Mouse (Mus musculus) liver, postnatal 0 days (tissue): ENCODE data around the gene Rfx4. TPM values are rescaled to one million over a fixed set of nuclear protein-coding genes. Genes with fewer than 3 reads are reported as not detected.

Experiments
- ATAC-seq: fragments of 200-750 bp; cut with Nextera tagmentation; 2 replicates; pipeline ENCODE4 v1.8.0; 2017; ENCODE audit warnings: mild to moderate bottlenecking, moderate library complexity
- DNase-seq: peaks from one replicate; pipeline ENCODE4 v3.0.0-alpha.2; 2016
- H3K27ac ChIP-seq: fragments of 300-500 bp; sonication (generic); 2 replicates; pipeline ENCODE4 v1.5.1; 2014; ENCODE audit warnings: antibody characterized with exemption, moderate library complexity, mild to moderate bottlenecking, low read depth
- H3K27me3 ChIP-seq: fragments of 300-500 bp; sonication (generic); 2 replicates; pipeline ENCODE4 v1.6.1; 2014; ENCODE audit warnings: low read length, control low read depth, mixed read lengths; ENCODE audit not compliant: insufficient read depth
- H3K36me3 ChIP-seq: fragments of 300-500 bp; sonication (generic); replicated peaks from 2 replicates; pipeline ENCODE4 v1.6.1; 2014; ENCODE audit warnings: mild to moderate bottlenecking, control low read depth, low read length, moderate library complexity, mixed read lengths; ENCODE audit not compliant: insufficient read depth
- H3K4me1 ChIP-seq: fragments of 300-500 bp; sonication (generic); 2 replicates; pipeline ENCODE4 v1.6.1; 2014; ENCODE audit warnings: antibody characterized with exemption, mild to moderate bottlenecking, control low read depth; ENCODE audit not compliant: insufficient read depth
- H3K4me2 ChIP-seq: fragments of 300-500 bp; sonication (generic); 2 replicates; pipeline ENCODE4 v1.6.1; 2014; ENCODE audit warnings: low read depth, mild to moderate bottlenecking, low read length, moderate library complexity, mixed read lengths
- H3K4me3 ChIP-seq: fragments of 300-500 bp; sonication (generic); 2 replicates; pipeline ENCODE4 v1.5.1; 2014; ENCODE audit warnings: low read depth, low read length
- H3K9ac ChIP-seq: fragments of 300-500 bp; sonication (generic); replicated peaks from 2 replicates; pipeline ENCODE4 v1.6.1; 2014; ENCODE audit warnings: mild to moderate bottlenecking, moderate library complexity
- H3K9me3 ChIP-seq: fragments of 300-500 bp; sonication (generic); 2 replicates; pipeline ENCODE4 v1.6.1; 2016; ENCODE audit warnings: mild to moderate bottlenecking, control low read depth, low read length, mixed read lengths
- CTCF ChIP-seq: sonication (generic); IDR thresholded peaks from 2 replicates; pipeline ENCODE4 v1.5.1; 2016; ENCODE audit warnings: antibody characterized with exemption, low read depth
- EP300 ChIP-seq: IDR thresholded peaks from 2 replicates; pipeline ENCODE4 v1.6.1; 2016; ENCODE audit warnings: antibody characterized with exemption, low read depth, mild to moderate bottlenecking
- WGBS: fragments of 180-500 bp; shearing (Covaris S2); extraction: QIAGEN DNeasy Blood & Tissue Kit; methylation state at CpG from one replicate; pipeline ENCODE4 v1.1.7; 2014; ENCODE audit not compliant: insufficient replicate concordance; 5-methylcytosine and 5-hydroxymethylcytosine counted together
- polyA plus RNA-seq: library from polyadenylated mRNA; unstranded; fragments of >200 nt; fragmentation: Nextera tagmentation; extraction: Ambion mirVana; gene quantifications from 2 replicates; pipeline ENCODE4 v1.2.1, GENCODE M21; 2015

Gene Rfx4
- polyA plus RNA-seq, 1 experiment from 2014 or later = not detected

GRCm38 (mm10) chr10:84727005-84727404 is 28.9 kb upstream of the Rfx4 start:
- 89% methylated on average over 12 of the region's 12 CpGs for WGBS
- TF ChIP-seq CTCF (no peak), EP300 (no peak)
- DNase-seq = no peak
- peaks cover 12% of the 10 kb centered on the region for H3K36me3 ChIP-seq
- H3K27ac ChIP-seq = no peak overlapping the region
- no peak for ATAC-seq
- H3K4me2 ChIP-seq = no peak overlapping the region
- no peaks in the 10 kb centered on the region for H3K4me1 ChIP-seq
- H3K9ac ChIP-seq = no peak overlapping the region
- no peaks in the 10 kb centered on the region for H3K27me3 ChIP-seq
- H3K4me3 ChIP-seq = no peak overlapping the region
- H3K9me3 ChIP-seq = no peaks in the 10 kb centered on the region

- TF ChIP-seq CTCF = 0 out of 2 replicates have a peak, but pooled peaks have one; percentile 6
- TF ChIP-seq EP300 = no peak
- Histone ChIP-seq H3K27ac (no peak overlapping the region), H3K9me3 (no peaks in the 10 kb centered on the region), H3K36me3 (peaks cover 10% of the 10 kb centered on the region), H3K4me1 (no peaks in the 10 kb centered on the region), H3K27me3 (no peaks in the 10 kb centered on the region), H3K4me2 (no peak overlapping the region), H3K9ac (no peak overlapping the region), H3K4me3 (no peak overlapping the region)
- WGBS = 77% methylated on average over 4 of the region's 4 CpGs
- ATAC-seq (no peak), DNase-seq (no peak)
Observed at GRCm38 (mm10) chr10:84727760-84728159, 28.1 kb upstream of the Rfx4 start.

- TF ChIP-seq EP300 (no peak), CTCF (peak; percentile 61)
- Histone ChIP-seq H3K4me3 (no peak overlapping the region), H3K27ac (no peak overlapping the region), H3K9me3 (no peaks in the 10 kb centered on the region), H3K36me3 (peaks cover 10% of the 10 kb centered on the region), H3K27me3 (no peaks in the 10 kb centered on the region), H3K4me1 (no peaks in the 10 kb centered on the region), H3K9ac (no peak overlapping the region), H3K4me2 (no peak overlapping the region)
- ATAC-seq (no peak), DNase-seq (no peak)
- 78% methylated on average over 3 of the region's 3 CpGs for WGBS
Observed at GRCm38 (mm10) chr10:84730078-84730477, 25.8 kb upstream of the Rfx4 start.

- no peak overlapping the region for H3K4me2 ChIP-seq
Observed at GRCm38 (mm10) chr10:84730956-84731355, 24.9 kb upstream of the Rfx4 start.

GRCm38 (mm10) chr10:84733511-84733910 is 22.4 kb upstream of the Rfx4 start:
- Histone ChIP-seq H3K9me3 (no peaks in the 10 kb centered on the region), H3K36me3 (no peaks in the 10 kb centered on the region), H3K4me3 (no peak overlapping the region), H3K27ac (no peak overlapping the region), H3K4me2 (no peak overlapping the region), H3K27me3 (no peaks in the 10 kb centered on the region), H3K9ac (no peak overlapping the region), H3K4me1 (no peaks in the 10 kb centered on the region)
- no peak for DNase-seq
- TF ChIP-seq CTCF (no peak), EP300 (no peak)
- WGBS = 67% methylated on average over 6 of the region's 6 CpGs
- no peak for ATAC-seq

More at GRCm38 (mm10) chr10:84730956-84731355, 24.9 kb upstream of the Rfx4 start:
- Histone ChIP-seq H3K9ac (no peak overlapping the region), H3K4me3 (no peak overlapping the region), H3K9me3 (no peaks in the 10 kb centered on the region), H3K4me1 (no peaks in the 10 kb centered on the region), H3K36me3 (peaks cover 6% of the 10 kb centered on the region), H3K27me3 (no peaks in the 10 kb centered on the region), H3K27ac (no peak overlapping the region)
- no peak for TF ChIP-seq CTCF
- TF ChIP-seq EP300 = no peak
- ATAC-seq = no peak
- 73% methylated on average over 9 of the region's 9 CpGs for WGBS
- DNase-seq = no peak

- no peak overlapping the region for H3K27ac ChIP-seq
- DNase-seq = no peak
Observed at GRCm38 (mm10) chr10:84754851-84755785, 744 bp upstream of the Rfx4 start.

More at GRCm38 (mm10) chr10:84754851-84755785, 744 bp upstream of the Rfx4 start:
- Histone ChIP-seq H3K36me3 (no peaks in the 10 kb centered on the region), H3K4me3 (peak overlapping the region; percentile 24), H3K27me3 (peaks cover 90% of the 10 kb centered on the region), H3K9ac (no peak overlapping the region), H3K4me1 (peaks cover 18% of the 10 kb centered on the region), H3K4me2 (peak overlapping the region; percentile 49), H3K9me3 (no peaks in the 10 kb centered on the region)
- WGBS = 3% methylated on average over 63 of the region's 66 CpGs
- TF ChIP-seq EP300 (no peak), CTCF (no peak)
- no peak for ATAC-seq
